Mouse (Mus musculus): ENCODE data around the gene Casp2.

- TF ChIP-seq POLR2A (IDR thresholded peaks at IDR 0.05; ENCODE audit: borderline replicate concordance, low read depth, low read length) (no peak), CTCF (IDR thresholded peaks at IDR 0.05; ENCODE audit: low read depth, low read length) (no peak)
Measured at GRCm38 (mm10) chr6:42227240-42228101, 37.3 kb upstream of the Casp2 start.

Data from bone marrow macrophage, adult 2 months (primary cell).